Mouse (Mus musculus) stomach, embryonic 14.5 days (tissue): Measurements from ENCODE around the gene Hs6st1. TPM values are rescaled to one million over a fixed set of nuclear protein-coding genes. Genes with fewer than 3 reads are reported as not detected.
A peak's percentile ranks its signal among the peaks of the same experiment; 100 is the strongest.

Experiments
- ATAC-seq: fragments of 200-750 bp; cut with Nextera tagmentation; 2 replicates; pipeline ENCODE4 v1.8.0; 2017; ENCODE audit warnings: low read depth, moderate TSS enrichment; ENCODE audit not compliant: insufficient number of reproducible peaks, insufficient read depth, low FRiP score
- H3K27ac ChIP-seq: fragments of 300-500 bp; sonication (generic); 2 replicates; pipeline ENCODE4 v1.5.1; 2014; ENCODE audit warnings: mild to moderate bottlenecking, low read length, moderate library complexity, mixed read lengths
- H3K27me3 ChIP-seq: fragments of 300-500 bp; sonication (generic); 2 replicates; pipeline ENCODE4 v1.6.1; 2014; ENCODE audit warnings: low read length, control low read depth, mixed read lengths; ENCODE audit not compliant: control insufficient read depth, insufficient read depth
- H3K36me3 ChIP-seq: fragments of 300-500 bp; sonication (generic); 2 replicates; pipeline ENCODE4 v1.6.1; 2014; ENCODE audit warnings: mild to moderate bottlenecking, control low read depth, low read length, moderate library complexity, mixed read lengths; ENCODE audit not compliant: control insufficient read depth, insufficient read depth
- H3K4me1 ChIP-seq: fragments of 300-500 bp; sonication (generic); 2 replicates; pipeline ENCODE4 v1.6.1; 2014; ENCODE audit warnings: low read length, control low read depth, mixed read lengths; ENCODE audit not compliant: control insufficient read depth, insufficient read depth
- H3K4me2 ChIP-seq: fragments of 300-500 bp; sonication (generic); replicated peaks from 2 replicates; pipeline ENCODE4 v1.6.1; 2014; ENCODE audit warnings: low read depth, low read length, control low read depth
- H3K4me3 ChIP-seq: fragments of 300-500 bp; sonication (generic); 2 replicates; pipeline ENCODE4 v1.5.1; 2014; ENCODE audit warnings: low read depth, low read length, control low read depth
- H3K9ac ChIP-seq: fragments of 300-500 bp; sonication (generic); replicated peaks from 2 replicates; pipeline ENCODE4 v1.6.1; 2014; ENCODE audit warnings: low read depth, mild to moderate bottlenecking, control low read depth, low read length, moderate library complexity, mixed read lengths
- H3K9me3 ChIP-seq: fragments of 300-500 bp; sonication (generic); 2 replicates; pipeline ENCODE4 v1.6.1; 2016; ENCODE audit warnings: low read depth, low read length, control low read depth; ENCODE audit not compliant: control insufficient read depth
- WGBS: fragments of 180-500 bp; shearing (Covaris S2); extraction: QIAGEN DNeasy Blood & Tissue Kit; methylation state at CpG from one replicate; pipeline ENCODE4 v1.1.7; 2014; 5-methylcytosine and 5-hydroxymethylcytosine counted together
- polyA plus RNA-seq: library from polyadenylated mRNA; unstranded; fragments of >200 nt; fragmentation: Nextera tagmentation; extraction: Ambion mirVana; gene quantifications from 2 replicates; pipeline ENCODE4 v1.2.1, GENCODE M21; 2014

The Hs6st1 gene
- polyA plus RNA-seq, 1 experiment from 2014 or later, result 8.0 TPM

DNA sequence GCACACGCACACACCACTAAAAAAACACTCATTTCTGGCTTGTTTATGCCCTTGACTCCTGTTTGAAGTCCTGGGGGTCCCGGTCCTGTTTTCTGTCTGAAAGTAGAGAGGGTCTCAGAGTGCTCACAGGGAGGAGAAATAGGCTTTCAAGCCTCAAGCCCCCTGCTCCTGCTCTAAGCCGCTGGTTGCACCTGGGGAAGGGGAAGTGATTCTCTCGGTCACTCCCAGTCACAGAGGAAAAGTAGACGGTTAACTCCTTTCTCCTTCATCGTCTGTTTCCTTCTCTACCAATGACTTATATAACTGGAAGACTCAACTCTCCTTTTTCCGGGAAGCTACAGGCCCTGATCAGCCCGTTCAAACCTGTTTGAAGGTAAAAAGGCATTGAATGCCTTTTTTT lies 45.5 kb downstream of the Hs6st1 start:
- H3K4me2 ChIP-seq, result no peak overlapping the region
- H3K4me3 ChIP-seq, result no peak overlapping the region
- ATAC-seq, result no peak
- no peaks in the 10 kb centered on the region for H3K9me3 ChIP-seq
- no peak overlapping the region for H3K9ac ChIP-seq
- H3K27ac ChIP-seq, result no peak overlapping the region
- H3K4me1 ChIP-seq, result no peaks in the 10 kb centered on the region
- WGBS, result 69% methylated on average over 8 of the region's 8 CpGs
- no peaks in the 10 kb centered on the region for H3K27me3 ChIP-seq
- no peaks in the 10 kb centered on the region for H3K36me3 ChIP-seq

- ATAC-seq, result no peak
- Histone ChIP-seq H3K36me3 (no peaks in the 10 kb centered on the region), H3K27me3 (no peaks in the 10 kb centered on the region), H3K9me3 (no peaks in the 10 kb centered on the region), H3K4me1 (no peaks in the 10 kb centered on the region), H3K9ac (no peak overlapping the region), H3K27ac (no peak overlapping the region), H3K4me2 (no peak overlapping the region), H3K4me3 (no peak overlapping the region)
- WGBS, result 89% methylated on average over 3 of the region's 3 CpGs
Measured at GRCm38 (mm10) chr1:36114844-36115243, 46.6 kb downstream of the Hs6st1 start.

- 71% methylated on average over 5 of the region's 5 CpGs for WGBS
Measured at GRCm38 (mm10) chr1:36116488-36116887, 48.3 kb downstream of the Hs6st1 start.

DNA sequence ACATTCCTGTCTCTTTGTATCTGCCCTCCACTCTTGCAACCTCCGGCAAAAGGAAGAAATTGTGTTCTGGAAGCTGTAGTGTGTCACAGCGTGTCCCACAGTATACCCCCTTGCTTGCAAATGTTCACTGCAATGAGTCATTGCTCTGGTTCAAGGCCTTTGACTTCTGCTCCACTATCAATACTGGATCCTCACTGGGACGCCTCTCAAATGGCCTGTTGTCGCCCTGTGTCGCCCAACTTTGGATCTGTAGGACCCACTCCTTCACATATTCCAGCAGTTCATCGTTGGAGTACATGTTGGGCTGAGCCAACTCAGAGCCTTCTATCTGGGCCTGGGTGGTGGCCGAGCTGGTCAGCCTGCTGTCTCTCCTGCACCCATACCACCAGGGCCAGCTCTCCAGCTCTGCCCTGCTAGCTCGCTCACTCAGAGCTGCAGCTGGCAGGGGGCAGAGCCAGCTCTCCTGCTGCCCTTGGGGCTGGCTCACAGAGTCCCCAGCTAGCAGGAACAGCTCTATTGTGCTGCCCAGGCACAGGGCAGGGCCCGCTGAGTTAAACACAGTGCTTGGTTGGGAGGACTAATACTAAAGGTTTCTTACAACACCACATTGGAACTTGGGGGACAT lies 50.0 kb downstream of the Hs6st1 start:
- no peak for ATAC-seq
- H3K4me2 ChIP-seq, result no peak overlapping the region
- 83% methylated on average over 9 of the region's 9 CpGs for WGBS

More at GRCm38 (mm10) chr1:36116488-36116887, 48.3 kb downstream of the Hs6st1 start:
- H3K36me3 ChIP-seq, result no peaks in the 10 kb centered on the region
- peaks cover 3% of the 10 kb centered on the region; the same call in 1 of the 2 replicates for H3K4me1 ChIP-seq
- H3K9me3 ChIP-seq, result no peaks in the 10 kb centered on the region
- H3K9ac ChIP-seq, result no peak overlapping the region
- no peak overlapping the region for H3K4me3 ChIP-seq
- no peak overlapping the region for H3K27ac ChIP-seq
- no peaks in the 10 kb centered on the region for H3K27me3 ChIP-seq
- H3K4me2 ChIP-seq, result no peak overlapping the region
- ATAC-seq, result no peak

GRCm38 (mm10) chr1:36118958-36119357 lies 50.8 kb downstream of the Hs6st1 start:
- no peak overlapping the region for H3K4me3 ChIP-seq
- no peak overlapping the region for H3K9ac ChIP-seq
- WGBS, result 69% methylated on average over 3 of the region's 3 CpGs
- no peak for ATAC-seq
- H3K4me2 ChIP-seq, result no peak overlapping the region
- H3K9me3 ChIP-seq, result no peaks in the 10 kb centered on the region; the same call in 1 of the 2 replicates
- H3K27me3 ChIP-seq, result no peaks in the 10 kb centered on the region
- no peak overlapping the region for H3K27ac ChIP-seq
- peaks cover 3% of the 10 kb centered on the region; the same call in 1 of the 2 replicates for H3K4me1 ChIP-seq
- no peaks in the 10 kb centered on the region for H3K36me3 ChIP-seq

More for the DNA sequence above, 50.0 kb downstream of the Hs6st1 start:
- Histone ChIP-seq H3K27ac (no peak overlapping the region), H3K4me3 (no peak overlapping the region), H3K4me1 (peaks cover 3% of the 10 kb centered on the region; the same call in 1 of the 2 replicates), H3K36me3 (no peaks in the 10 kb centered on the region), H3K27me3 (no peaks in the 10 kb centered on the region), H3K9ac (no peak overlapping the region), H3K9me3 (no peaks in the 10 kb centered on the region)

DNA sequence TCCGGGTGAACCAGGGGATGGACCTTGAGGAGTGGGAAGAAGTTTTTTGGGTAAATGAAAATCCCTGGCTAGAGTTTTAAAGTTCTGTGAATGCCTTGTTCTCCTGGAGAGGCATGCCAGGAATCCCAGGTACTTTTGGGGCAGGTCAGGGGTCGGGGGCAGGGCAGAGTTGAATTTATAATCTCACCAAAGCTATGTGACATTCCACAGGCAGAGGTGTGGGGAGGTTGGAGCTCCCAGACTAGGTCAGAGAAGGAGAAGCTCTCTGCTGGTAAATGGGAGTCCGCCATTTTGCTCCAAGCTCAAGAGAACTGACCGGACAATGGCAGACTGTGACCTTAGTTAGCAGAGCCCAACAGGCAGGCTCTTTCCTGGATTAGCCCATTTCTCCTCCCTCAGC lies 51.2 kb downstream of the Hs6st1 start:
- Histone ChIP-seq H3K27ac (no peak overlapping the region), H3K4me1 (peaks cover 3% of the 10 kb centered on the region; the same call in 1 of the 2 replicates), H3K4me2 (no peak overlapping the region), H3K4me3 (no peak overlapping the region), H3K36me3 (no peaks in the 10 kb centered on the region), H3K9me3 (no peaks in the 10 kb centered on the region; the same call in 1 of the 2 replicates), H3K9ac (no peak overlapping the region), H3K27me3 (no peaks in the 10 kb centered on the region)
- 87% methylated on average over 4 of the region's 4 CpGs for WGBS
- ATAC-seq, result no peak

- no peak for ATAC-seq
- WGBS, result 77% methylated on average over 8 of the region's 8 CpGs
Measured at GRCm38 (mm10) chr1:36121172-36121571, 53.0 kb downstream of the Hs6st1 start.

GRCm38 (mm10) chr1:36125076-36125475 lies 56.9 kb downstream of the Hs6st1 start:
- H3K9ac ChIP-seq, result no peak overlapping the region
- no peaks in the 10 kb centered on the region for H3K27me3 ChIP-seq
- H3K27ac ChIP-seq, result peak overlapping the region; percentile 48; the same call in 1 of the 2 replicates
- no peak overlapping the region for H3K4me3 ChIP-seq
- peaks cover 14% of the 10 kb centered on the region; the same call in 1 of the 2 replicates for H3K4me1 ChIP-seq
- no peak for ATAC-seq
- 19% methylated on average over 7 of the region's 7 CpGs for WGBS
- H3K36me3 ChIP-seq, result no peaks in the 10 kb centered on the region
- no peaks in the 10 kb centered on the region; the same call in 1 of the 2 replicates for H3K9me3 ChIP-seq
- H3K4me2 ChIP-seq, result no peak overlapping the region

More at GRCm38 (mm10) chr1:36121172-36121571, 53.0 kb downstream of the Hs6st1 start:
- Histone ChIP-seq H3K4me3 (no peak overlapping the region), H3K4me2 (no peak overlapping the region), H3K27me3 (no peaks in the 10 kb centered on the region), H3K9ac (no peak overlapping the region), H3K9me3 (no peaks in the 10 kb centered on the region; the same call in 1 of the 2 replicates), H3K27ac (no peak overlapping the region), H3K4me1 (peaks cover 9% of the 10 kb centered on the region; the same call in 1 of the 2 replicates), H3K36me3 (no peaks in the 10 kb centered on the region)
